In genomic region chr19:6067724-6068415, GRCm38 (mm10) we compare ENCODE assay signal across 8 mouse cellular contexts. TPM values are rescaled to one million over a fixed set of nuclear protein-coding genes. Genes with fewer than 3 reads are reported as not detected.
DNase-seq lines count a peak whose midpoint lies in the region; TF ChIP-seq lines count a peak whose summit lies in the region.

TSS of gene Tm7sf2 (minus strand) at chr19:6068373.

- no peaks in the 10 kb centered on the region for H3K9me3 ChIP-seq in megakaryocyte, embryonic 14.5 days

- TF ChIP-seq CTCF in cortical plate, adult 2 months (IDR thresholded peaks at IDR 0.05; ENCODE audit: extremely low read depth, insufficient read depth, low read length): no peak

- H3K27ac ChIP-seq in cortical plate, adult 2 months (ENCODE audit: insufficient read depth, low read length): peak within 1 kb of the TSS; percentile 50; the same call in 1 of the 2 replicates

- H3K27me3 ChIP-seq in megakaryocyte, embryonic 14.5 days (replicated peaks): no peaks in the 10 kb centered on the region

- peak; percentile 50; the same call in 1 of the 2 replicates for TF ChIP-seq POLR2A in cortical plate, adult 2 months (IDR thresholded peaks at IDR 0.05; ENCODE audit: extremely low read depth, insufficient read depth, low read length)

- H3K4me1 ChIP-seq in cortical plate, adult 2 months (ENCODE audit: control insufficient read depth, insufficient read depth, low read length): peaks cover 1% of the 10 kb centered on the region
- H3K4me1 ChIP-seq in megakaryocyte, embryonic 14.5 days: peaks cover 50% of the 10 kb centered on the region

- H3K4me3 ChIP-seq in cortical plate, adult 2 months (ENCODE audit: insufficient read depth, low read length): peak within 1 kb of the TSS; percentile 40
- H3K4me3 ChIP-seq in megakaryocyte, embryonic 14.5 days (replicated peaks): peak within 1 kb of the TSS; percentile 94

- DNase-seq in adipocyte (ENCODE audit: low spot score): peak; percentile 74
- peak; percentile 85 for DNase-seq in gastrocnemius, postnatal 10 days
- peak; percentile 92 for DNase-seq in induced T-regulatory cell, adult 2 months (ENCODE audit: low read depth)
- DNase-seq in left cerebral cortex, adult 8-10 months (ENCODE audit: low spot score in 2 of 2): peak; percentile 65 to 81
- peak; percentile 86 for DNase-seq in right cerebral cortex, postnatal 25 days
- DNase-seq in urinary bladder, postnatal 36 days (ENCODE audit: low spot score in 2 of 2): peak; percentile 86 to 93

- H3K36me3 ChIP-seq in megakaryocyte, embryonic 14.5 days (replicated peaks; ENCODE audit: low read length): peaks cover 61% of the 10 kb centered on the region

RNA-seq across cellular contexts. Expression of gene Tm7sf2, which starts in this region (rescaled TPM):
- 59.3 and 60.1 TPM in 2 replicates for polyA plus RNA-seq in cortical plate, adult 2 months (2012; rRNA removed)
- 1 to 10 TPM; 4.7 to 5.8 TPM for total RNA-seq in gastrocnemius, postnatal 10 days (2021)
- total RNA-seq in left cerebral cortex, adult 8-10 months (2022): 10 to 100 TPM; 18.9 to 29.9 (median 23.2) TPM
- polyA plus RNA-seq in megakaryocyte, embryonic 14.5 days (2012; ENCODE audit: insufficient read depth, low replicate concordance): 26.1 and 59.5 TPM in 2 replicates

Comparison
In these comparisons a context has a peak if more than half of its experiments do, and no peak if none do; other contexts are left out.
1. Peak in every context shown above with its lines: DNase-seq, H3K4me3 ChIP-seq and H3K27ac ChIP-seq.